Mouse (Mus musculus) bone marrow, adult 2 months (tissue): ENCODE results near the gene Eif3a.

ENCODE experiments used
- CTCF ChIP-seq: fragments of 200-500 bp; IDR thresholded peaks from 2 replicates; pipeline ENCODE4 v1.5.1; 2011; ENCODE audit warnings: low read length, control low read depth; ENCODE audit not compliant: control insufficient read depth, insufficient read depth
- POLR2A ChIP-seq: fragments of 200-500 bp; IDR thresholded peaks from 2 replicates; pipeline ENCODE4 v1.6.1; 2011; ENCODE audit warnings: low read depth, mild to moderate bottlenecking, control low read depth, low read length, borderline replicate concordance; ENCODE audit not compliant: control insufficient read depth

DNA sequence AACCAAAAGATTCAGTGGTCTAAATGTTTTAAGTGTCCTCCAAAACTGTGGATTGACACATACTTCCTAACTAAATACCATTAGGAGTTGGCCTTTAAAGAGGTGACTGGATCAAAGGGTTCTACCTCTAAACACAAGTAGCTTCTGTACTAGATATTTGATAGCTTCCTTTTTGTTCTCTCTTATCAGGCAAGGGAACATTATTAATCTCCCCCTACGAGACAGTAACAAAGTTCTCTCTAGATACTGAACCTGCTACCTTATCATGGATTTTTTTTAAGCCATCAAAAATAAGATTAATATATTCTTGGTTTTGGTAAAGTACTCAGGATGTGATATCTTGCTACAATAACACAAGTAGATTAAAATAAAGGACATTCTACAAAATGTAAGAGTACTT lies 5.7 kb downstream of the Eif3a start:
- no peak for TF ChIP-seq CTCF
- no peak for TF ChIP-seq POLR2A
